Mouse (Mus musculus): Measurements from ENCODE around the gene C2cd4d. TPM values are rescaled to one million over a fixed set of nuclear protein-coding genes. Genes with fewer than 3 reads are reported as not detected.

Gene C2cd4d
- total RNA-seq (2021) = under 1 TPM; 0.38 to 0.40 TPM
- long read RNA-seq, experiment 1 = 0 reads
- long read RNA-seq, experiment 2 = 0 reads

GRCm38 (mm10) chr3:94362138-94362537 is at the start of gene C2cd4d:
C2cd4d (plus strand) TSS chr3:94362438.
- no peak for DNase-seq (ENCODE audit: low spot score in 2 of 2)

- DNase-seq (ENCODE audit: low spot score in 2 of 2) = no peak
Measured at GRCm38 (mm10) chr3:94328681-94329080, 33.6 kb upstream of the C2cd4d start.

DNA sequence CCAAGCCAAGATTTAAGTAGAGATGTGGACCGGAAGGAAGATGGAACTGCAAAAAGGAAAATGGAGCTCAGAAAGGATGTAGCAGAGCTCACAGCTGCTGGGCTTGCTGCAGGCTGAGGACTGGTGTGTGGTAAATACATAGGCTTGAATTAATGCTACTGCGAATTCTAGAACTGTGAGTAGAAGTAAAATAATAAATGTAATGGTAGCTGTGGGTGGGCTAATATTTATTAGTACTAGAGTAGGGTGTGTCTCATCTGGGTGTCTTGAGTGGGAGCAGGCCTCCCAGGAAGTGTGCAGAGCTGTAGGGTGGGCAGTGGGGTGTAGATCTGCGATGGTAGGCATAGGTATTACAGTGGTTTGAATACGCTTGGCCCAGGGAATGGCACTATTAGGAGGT is 27.8 kb upstream of the C2cd4d start:
- no peak for DNase-seq (ENCODE audit: low spot score in 2 of 2)

GRCm38 (mm10) chr3:94338522-94338921 is 23.7 kb upstream of the C2cd4d start:
- no peak for DNase-seq (ENCODE audit: low spot score in 2 of 2)

DNA sequence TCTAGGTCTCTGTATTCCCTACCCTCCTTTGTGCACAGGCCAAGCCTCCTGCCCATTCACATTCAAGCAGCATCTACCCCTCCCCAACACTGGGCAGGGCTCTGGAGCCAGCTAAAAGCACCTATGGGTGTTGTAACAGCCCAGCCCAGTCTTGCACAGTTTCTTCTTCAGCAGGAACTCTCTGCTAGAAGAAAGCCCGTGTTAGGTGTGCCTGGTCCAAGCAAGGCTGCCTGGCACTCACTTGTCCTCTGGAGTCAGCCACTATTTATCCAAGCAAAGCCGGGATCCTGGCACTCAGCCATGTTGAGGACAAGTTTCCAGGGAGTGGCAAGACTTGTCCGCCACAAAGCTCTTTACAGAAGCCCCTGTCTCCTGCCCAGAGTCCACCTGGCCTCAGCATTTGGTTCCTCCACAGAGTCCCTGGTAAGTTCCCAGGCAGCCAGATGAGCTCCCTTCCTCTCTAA is 20.2 kb upstream of the C2cd4d start, which contains the start of gene Them5:
Them5 (plus strand) TSS at position 141 of the 464 bp plus-strand sequence.
- DNase-seq (ENCODE audit: low spot score in 2 of 2) = no peak

- DNase-seq (ENCODE audit: low spot score in 2 of 2) = no peak
Measured at GRCm38 (mm10) chr3:94342552-94342951, 19.7 kb upstream of the C2cd4d start.

- DNase-seq (ENCODE audit: low spot score in 2 of 2) = no peak
Measured at GRCm38 (mm10) chr3:94344182-94344581, 18.1 kb upstream of the C2cd4d start.

GRCm38 (mm10) chr3:94344897-94345296 is 17.3 kb upstream of the C2cd4d start:
- DNase-seq (ENCODE audit: low spot score in 2 of 2) = no peak

GRCm38 (mm10) chr3:94348146-94348545 is 14.1 kb upstream of the C2cd4d start:
- DNase-seq (ENCODE audit: low spot score in 2 of 2) = no peak

DNA sequence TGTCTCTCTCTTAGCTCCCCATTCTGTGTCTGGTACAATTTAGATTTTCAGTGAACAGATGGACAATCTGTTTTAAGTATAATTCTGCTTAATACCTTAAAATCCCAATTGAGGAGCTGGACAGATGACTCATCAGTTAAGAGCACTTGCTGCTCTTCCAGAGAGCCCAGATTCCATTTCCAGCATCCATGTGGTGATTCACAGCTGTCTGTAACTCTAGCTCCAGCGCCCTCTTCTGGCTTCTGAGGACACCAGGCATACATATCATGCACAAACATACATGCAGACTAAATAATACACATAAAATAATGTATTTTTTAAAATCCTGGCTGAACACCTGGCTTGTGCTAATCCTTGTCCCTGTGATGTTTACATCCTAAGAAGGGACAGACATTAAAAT is 1.4 kb upstream of the C2cd4d start:
- peak in 1 of 2 experiments; percentile 38 for DNase-seq (ENCODE audit: low spot score in 2 of 2)

- DNase-seq (ENCODE audit: low spot score in 2 of 2) = peak; percentile 59 to 64
Measured at GRCm38 (mm10) chr3:94363291-94364153, 1.3 kb downstream of the C2cd4d start.

- no peak for DNase-seq (ENCODE audit: low spot score in 2 of 2)
Measured at GRCm38 (mm10) chr3:94364154-94364526, 1.9 kb downstream of the C2cd4d start.

GRCm38 (mm10) chr3:94366761-94367160 is 4.5 kb downstream of the C2cd4d start:
- DNase-seq (ENCODE audit: low spot score in 2 of 2) = peak; percentile 72 to 77

DNA sequence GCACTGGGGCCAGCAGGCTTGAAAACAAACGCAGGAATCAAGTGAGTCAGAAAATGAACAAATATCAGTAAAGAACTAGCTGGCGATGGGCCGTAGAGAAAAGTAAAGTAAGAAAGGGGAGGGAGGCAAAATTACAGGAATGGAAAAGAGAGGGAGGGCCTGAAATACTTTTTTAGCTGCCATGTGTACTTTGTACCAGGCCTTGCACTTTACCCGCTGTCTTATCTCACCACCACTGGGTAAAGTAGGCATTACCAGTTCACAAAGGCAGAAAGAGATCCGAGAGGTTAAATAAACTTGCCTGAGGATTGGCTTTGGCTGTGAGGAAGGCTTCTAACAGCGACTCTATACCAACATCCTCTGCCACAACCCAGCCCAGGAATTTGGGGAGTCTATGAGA is 5.3 kb downstream of the C2cd4d start:
- DNase-seq (ENCODE audit: low spot score in 2 of 2) = no peak

- DNase-seq (ENCODE audit: low spot score in 2 of 2) = no peak
Measured at GRCm38 (mm10) chr3:94368631-94369030, 6.4 kb downstream of the C2cd4d start.

- DNase-seq (ENCODE audit: low spot score in 2 of 2) = no peak
Measured at GRCm38 (mm10) chr3:94369709-94370108, 7.5 kb downstream of the C2cd4d start.

- peak; percentile 74 to 87 for DNase-seq (ENCODE audit: low spot score in 2 of 2)
Measured at GRCm38 (mm10) chr3:94371637-94372036, 9.4 kb downstream of the C2cd4d start.

DNA sequence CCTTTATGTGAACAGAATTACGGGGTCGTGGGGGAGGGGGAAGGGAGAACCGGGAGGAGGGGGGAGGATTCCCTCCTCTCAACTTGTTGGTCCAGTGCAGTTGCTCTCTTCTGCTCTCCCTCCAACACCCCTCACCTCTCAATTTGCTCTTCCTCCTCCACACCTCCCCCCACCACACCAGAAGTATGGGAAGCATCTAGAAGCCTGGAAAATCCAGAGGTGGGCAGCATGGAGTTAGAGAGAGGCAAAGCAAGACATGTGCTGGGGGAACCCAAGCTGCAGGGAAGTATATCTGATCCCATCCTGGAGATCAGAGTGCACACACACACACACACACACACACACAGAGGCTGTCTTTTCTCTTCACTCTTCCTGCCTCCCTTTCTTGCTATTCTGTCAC is 9.8 kb downstream of the C2cd4d start:
- no peak for DNase-seq (ENCODE audit: low spot score in 2 of 2)

DNA sequence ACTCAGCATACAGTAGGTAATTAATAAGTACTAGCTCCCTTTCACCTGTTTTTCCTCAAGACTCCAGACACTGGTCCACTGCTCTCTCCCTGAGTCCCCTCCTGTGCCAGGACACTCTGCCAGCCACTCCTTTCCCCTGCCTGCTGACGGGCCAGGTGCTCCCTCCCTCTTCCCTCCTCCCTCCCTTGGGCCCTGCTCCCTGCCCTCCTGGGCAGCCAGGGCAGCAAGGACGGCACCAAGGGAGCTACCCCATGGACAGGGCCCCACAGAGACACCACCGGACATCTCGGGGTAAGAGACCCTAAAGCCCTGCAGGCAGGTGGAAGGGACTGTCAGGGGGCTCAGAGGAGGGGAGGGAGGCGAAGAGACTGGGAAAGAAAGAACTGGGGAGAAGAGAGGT is 10.4 kb downstream of the C2cd4d start, which contains the start of gene Rorc:
Rorc (plus strand) TSS at position 154 of the 400 bp plus-strand sequence.
- DNase-seq (ENCODE audit: low spot score in 2 of 2) = peak in 1 of 2 experiments; percentile 34

DNA sequence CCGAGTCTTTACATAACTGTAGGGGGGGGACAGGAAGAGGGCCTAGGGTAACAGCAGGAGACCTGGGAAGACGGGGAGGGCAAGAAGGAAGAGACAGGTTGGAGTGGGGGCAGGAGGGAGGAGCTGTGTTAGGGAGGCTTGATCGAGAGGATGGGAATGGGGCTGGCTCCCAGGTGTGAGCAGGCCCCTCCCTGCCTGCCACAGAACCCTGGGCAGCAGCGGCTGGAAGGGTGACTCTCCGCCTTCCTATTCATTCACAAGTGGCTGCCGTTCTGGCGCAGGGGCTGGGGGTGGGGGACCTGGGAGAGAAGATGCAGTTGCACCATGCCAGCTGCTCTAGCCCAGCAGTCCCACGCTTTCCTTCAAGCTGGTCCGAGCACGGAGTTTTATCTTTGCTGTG is 10.9 kb downstream of the C2cd4d start:
- DNase-seq (ENCODE audit: low spot score in 2 of 2) = no peak

DNA sequence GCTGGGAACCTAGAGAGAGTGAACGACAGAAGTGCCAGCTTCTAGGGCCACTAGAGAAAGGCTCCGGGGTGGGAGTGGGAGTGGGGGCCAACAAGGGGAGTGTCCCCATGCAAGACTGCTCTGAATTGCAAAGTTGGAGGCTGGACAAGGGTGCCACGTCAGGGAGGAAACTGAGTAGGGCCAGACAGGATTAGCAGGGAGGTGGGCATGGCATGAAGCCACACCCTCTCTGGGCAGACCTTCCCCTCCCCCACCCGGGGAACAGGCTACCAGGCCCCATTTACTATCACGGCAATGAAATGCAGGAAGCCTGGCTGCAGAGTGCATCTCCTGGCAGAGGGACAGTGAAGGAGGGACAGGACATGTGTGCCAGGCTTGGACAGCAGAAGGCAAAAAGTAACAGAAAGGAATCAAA is 11.4 kb downstream of the C2cd4d start:
- DNase-seq (ENCODE audit: low spot score in 2 of 2) = no peak

DNA sequence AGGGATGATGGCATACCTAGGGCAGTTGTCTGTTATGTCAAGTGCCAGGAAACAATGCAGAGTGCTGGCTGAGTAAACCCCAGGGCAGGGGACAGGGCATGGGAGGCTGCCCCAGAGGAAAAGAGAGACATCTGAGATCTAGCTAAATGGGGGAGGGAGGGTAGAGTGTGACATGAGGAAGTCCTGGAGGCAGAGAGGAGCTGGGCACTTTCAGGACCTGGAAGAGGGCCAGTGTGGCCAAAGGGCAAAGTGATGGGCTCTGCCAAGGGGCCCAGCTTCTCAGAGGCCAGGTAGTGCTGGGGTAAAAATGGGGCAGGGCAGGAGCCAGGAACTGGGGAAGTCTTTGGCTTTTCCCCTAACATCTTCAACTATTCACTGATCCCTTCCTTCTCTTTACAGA is 12.4 kb downstream of the C2cd4d start:
- no peak for DNase-seq (ENCODE audit: low spot score in 2 of 2)

GRCm38 (mm10) chr3:94375146-94375545 is 12.9 kb downstream of the C2cd4d start:
- DNase-seq (ENCODE audit: low spot score in 2 of 2) = no peak

Data from adrenal gland, adult 18-20 months (tissue).